Mouse (Mus musculus): ENCODE measurements around the gene Ctu2.

The Ctu2 gene

DNA sequence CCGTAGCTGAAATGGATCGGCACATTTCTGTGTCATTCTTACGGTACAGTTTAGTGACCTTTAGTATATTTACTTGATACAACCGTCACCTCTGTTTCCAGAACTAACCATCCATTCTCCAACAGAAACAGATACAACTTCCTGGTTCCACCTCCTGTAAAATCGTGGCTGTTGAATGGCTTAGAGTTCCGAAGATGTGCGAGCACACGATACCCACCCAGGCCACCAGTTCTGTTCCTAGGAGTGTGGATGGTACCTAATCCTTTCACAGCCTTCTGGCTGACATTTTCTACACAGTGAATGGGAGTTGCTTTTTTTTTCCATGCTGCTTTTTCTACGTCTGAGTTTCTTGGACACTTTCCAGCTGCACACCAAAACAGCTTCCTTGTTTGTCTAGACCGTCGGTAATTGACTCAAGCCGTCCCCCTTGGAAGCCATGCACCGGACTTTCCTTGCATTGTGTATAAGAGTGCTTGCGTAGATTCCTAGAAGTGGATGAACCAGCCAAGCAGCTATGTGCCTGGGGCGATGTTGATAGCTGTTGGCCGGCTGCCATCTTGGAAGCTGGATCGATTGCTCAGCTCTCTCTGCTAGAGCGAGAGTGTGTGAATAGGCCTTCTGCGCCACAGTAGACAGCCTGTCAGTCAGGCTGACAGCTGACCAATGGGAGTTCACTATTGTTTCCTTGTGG lies 31.7 kb upstream of the Ctu2 start:
- in situ Hi-C loops (cut with MboI, MseI), result loop anchor here (5.0 kb wide), 1 partner anchor 617 kb away; the partner anchor contains the start of gene Klhdc4

DNA sequence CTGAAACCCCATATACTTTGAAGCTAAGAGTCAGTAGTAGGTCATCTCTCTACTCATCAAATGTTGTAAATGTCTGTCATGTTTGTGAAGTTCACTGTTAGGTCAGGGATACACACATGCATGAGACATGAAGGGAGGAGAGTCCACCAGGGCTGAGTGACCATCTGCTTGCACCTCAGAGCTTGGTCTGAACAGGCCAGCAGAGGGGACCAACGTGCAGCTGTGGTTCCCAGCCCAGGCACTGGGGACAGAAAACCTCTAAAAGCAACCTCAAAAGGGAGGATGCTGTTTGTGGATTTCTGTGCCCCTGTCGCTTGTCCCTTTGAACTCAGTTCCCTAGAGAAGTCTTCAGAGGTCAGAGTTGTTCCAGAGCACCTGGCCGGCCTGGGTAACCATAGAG lies 30.7 kb upstream of the Ctu2 start:
- in situ Hi-C loops (cut with MboI, MseI), result no loop called here

- in situ Hi-C loops (cut with MboI, MseI), result no loop called here
Measured at GRCm38 (mm10) chr8:122451161-122451703, 24.7 kb upstream of the Ctu2 start.

- in situ Hi-C loops (cut with MboI, MseI), result no loop called here
Measured at GRCm38 (mm10) chr8:122452154-122452553, 23.8 kb upstream of the Ctu2 start.

DNA sequence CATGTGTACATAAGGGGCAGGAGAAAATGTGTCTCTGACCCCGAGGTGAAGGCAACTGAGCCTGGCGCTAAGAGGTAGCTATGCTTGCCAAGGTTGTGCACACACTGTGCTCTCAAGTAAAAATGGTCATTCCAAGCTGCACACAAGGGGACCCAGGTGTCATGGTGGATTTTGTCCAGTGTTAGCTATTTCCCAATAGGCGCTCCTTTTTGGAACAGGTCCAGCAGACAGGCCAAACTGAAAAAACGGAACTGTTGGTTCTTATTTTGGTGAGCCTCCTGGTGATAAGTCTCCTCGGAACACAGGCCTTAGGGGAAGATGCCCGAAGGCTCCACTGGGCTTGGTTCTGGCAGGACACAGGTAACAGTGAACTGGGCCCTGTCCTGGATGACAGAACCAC lies 21.5 kb upstream of the Ctu2 start:
- in situ Hi-C loops (cut with MboI, MseI), result no loop called here

- in situ Hi-C loops (cut with MboI, MseI), result no loop called here
Measured at GRCm38 (mm10) chr8:122457171-122457570, 18.8 kb upstream of the Ctu2 start.

- in situ Hi-C loops (cut with MboI, MseI), result no loop called here
Measured at GRCm38 (mm10) chr8:122459218-122459900, 16.6 kb upstream of the Ctu2 start.

DNA sequence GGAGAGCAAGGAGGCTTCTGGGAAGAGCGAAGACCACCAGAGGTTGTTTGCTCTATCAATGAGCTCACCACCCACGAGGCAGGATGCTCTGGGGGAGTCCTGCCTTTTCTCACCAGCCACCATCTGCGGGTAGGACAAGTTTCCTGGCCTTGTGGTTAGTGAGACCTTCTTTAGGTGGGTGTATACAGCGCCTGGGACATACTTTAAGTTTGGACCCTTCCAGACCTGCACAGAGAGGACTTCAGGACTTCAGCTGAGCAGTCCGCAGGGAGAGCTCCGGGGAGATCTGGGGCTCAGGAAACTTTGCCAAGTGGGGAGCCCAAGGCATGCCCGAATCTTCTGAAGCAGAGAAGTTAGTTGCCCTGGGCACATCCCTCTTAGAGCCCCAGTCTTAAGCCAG lies 16.0 kb upstream of the Ctu2 start:
- in situ Hi-C loops (cut with MboI, MseI), result no loop called here

GRCm38 (mm10) chr8:122460524-122461472 lies 15.1 kb upstream of the Ctu2 start, which contains the start of gene Snai3:
TSS of gene Snai3 (minus strand) at chr8:122460733.
- in situ Hi-C loops (cut with MboI, MseI), result no loop called here

- in situ Hi-C loops (cut with MboI, MseI), result no loop called here
Measured at GRCm38 (mm10) chr8:122461473-122462148, 14.3 kb upstream of the Ctu2 start.

DNA sequence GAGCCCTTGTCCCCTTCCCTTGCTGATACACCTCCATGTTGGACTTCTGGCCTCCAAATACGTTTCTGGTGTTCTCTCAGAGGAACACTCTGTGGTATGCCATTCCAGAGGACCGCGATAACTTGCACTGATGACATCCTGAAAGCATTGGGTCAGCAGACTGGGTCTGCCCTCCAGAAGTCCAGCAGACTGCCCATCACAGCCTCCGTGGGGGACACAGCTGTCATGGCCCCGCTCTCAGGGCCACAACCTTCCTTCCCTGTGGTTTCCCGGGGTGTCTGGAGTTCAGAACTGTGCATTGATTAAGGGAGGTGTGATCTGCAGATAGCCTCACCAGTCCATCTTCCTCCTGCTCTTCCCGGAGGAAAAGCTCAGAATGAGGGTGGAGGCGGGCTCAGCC lies 13.4 kb upstream of the Ctu2 start:
- in situ Hi-C loops (cut with MboI, MseI), result no loop called here

- in situ Hi-C loops (cut with MboI, MseI), result no loop called here
Measured at GRCm38 (mm10) chr8:122463651-122464640, 12.0 kb upstream of the Ctu2 start.

DNA sequence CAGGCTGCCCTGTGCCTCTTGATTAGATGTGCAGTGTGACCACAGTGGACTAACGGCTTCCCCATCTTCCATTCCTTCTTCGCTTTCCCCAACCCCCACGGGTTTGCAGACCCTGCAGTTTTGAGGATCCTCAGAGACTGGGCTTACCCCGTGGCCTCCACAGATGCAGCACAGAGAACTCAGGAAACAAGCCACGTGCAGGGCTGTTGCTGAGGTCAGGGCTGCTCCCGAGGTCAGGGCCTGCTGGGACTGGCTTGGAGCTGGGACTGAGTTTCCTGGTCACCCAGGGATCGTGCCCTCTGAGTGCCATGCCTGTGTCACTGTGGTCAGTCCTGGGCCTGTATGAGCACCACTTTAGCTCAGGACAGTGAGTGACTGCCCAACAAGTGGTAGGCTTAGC lies 11.0 kb upstream of the Ctu2 start:
- in situ Hi-C loops (cut with MboI, MseI), result no loop called here

DNA sequence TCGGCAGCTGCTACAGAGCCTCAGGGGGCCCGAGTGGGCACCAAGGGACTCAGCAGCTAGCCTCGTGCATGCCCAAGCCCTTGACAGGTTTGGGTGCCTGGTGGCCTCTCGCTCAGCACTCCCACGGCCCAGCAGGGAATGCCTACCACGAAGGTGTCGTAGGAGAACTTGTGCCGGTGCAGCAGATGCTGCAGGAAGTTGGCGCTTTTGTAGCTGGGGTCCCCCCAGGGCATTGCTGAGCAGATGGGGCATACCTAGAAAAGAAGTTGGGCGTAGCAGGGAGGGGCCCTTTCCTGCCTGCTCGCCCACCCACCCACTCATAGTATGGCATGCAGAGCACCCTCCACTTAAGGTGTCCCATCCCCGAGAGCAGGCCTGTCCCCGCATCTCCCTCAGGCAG lies 8.1 kb upstream of the Ctu2 start:
- in situ Hi-C loops (cut with MboI, MseI), result no loop called here

DNA sequence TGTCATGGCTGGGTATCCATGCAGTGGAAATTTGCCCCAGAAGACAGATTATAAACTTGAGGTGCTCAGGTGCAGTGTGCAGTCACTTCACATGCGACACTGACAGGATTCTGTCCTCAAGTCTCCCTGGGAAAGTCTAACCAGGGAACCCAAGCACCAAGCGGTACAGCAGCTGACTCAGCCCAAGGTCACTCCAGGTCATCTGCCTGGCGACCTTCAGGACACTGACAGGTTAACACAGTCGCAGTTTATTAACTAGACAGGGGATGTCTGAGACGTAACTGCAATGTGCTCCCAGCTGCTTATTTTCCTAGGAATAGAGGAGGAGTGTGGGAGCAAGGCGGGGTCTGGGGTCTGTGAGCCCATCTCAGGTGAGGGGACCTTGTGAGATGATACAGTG lies 6.5 kb upstream of the Ctu2 start:
- in situ Hi-C loops (cut with MboI, MseI), result no loop called here

GRCm38 (mm10) chr8:122469965-122470364 lies 6.0 kb upstream of the Ctu2 start:
- in situ Hi-C loops (cut with MboI, MseI), result loop anchor here (5.0 kb wide), 2 partner anchors 38 to 93 kb away; partner anchors contain the start of genes Cyba and Zc3h18

- in situ Hi-C loops (cut with MboI, MseI), result loop anchor here (5.0 kb wide), 2 partner anchors 38 to 93 kb away; partner anchors contain the start of genes Cyba and Zc3h18
Measured at GRCm38 (mm10) chr8:122470691-122471090, 5.3 kb upstream of the Ctu2 start.

GRCm38 (mm10) chr8:122473911-122474421 lies 2.0 kb upstream of the Ctu2 start:
- in situ Hi-C loops (cut with MboI, MseI), result loop anchor here (5.0 kb wide), 2 partner anchors 42 to 97 kb away; partner anchors contain the start of genes Cyba and Zc3h18

DNA sequence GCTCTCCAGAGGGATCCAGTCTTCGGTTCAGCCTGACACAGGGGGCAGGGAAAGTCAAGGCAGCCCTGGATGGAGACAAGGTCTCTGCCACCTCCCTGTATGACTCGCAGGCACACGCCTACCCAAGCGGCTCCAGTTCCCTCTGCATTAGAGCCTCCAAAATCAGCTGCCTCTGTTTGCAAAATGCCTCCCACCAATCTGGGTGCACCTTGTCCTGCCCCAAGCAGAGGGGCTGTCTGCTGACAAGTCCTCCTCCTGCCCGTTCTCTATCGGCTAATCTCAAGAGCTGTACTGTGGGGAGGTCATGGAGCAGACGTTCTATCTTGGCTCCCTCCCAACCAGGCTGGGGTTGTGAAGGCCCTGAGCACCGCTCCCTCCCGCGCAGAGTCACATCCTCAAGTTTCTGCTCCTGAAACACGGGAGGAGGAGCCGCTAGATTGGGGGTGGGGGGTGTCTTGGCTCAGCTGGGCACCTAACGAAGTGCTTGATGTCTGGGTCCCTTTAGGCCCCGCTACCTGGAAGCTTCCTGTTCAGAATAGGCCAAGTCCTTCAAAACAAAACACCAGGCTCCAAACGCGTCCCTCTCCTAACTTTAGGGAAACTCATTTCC lies 887 bp upstream of the Ctu2 start:
- in situ Hi-C loops (cut with MboI, MseI), result loop anchor here (5.0 kb wide), 2 partner anchors 43 to 98 kb away; partner anchors contain the start of genes Cyba and Zc3h18

Measured in regulatory T cell (primary cell).